Mouse (Mus musculus) lung, adult 10 weeks (tissue): ENCODE measurements around the gene Zfp385b. TPM values are rescaled to one million over a fixed set of nuclear protein-coding genes. Genes with fewer than 3 reads are reported as not detected.

Experiments
- polyA plus RNA-seq: library from polyadenylated mRNA; stranded (reverse); fragments of 350-450 nt; fragmentation: Illumina TruSeq; extraction: RNeasy Lipid Tissue Mini Kit (QIAGEN cat#74804); gene quantifications from one replicate; pipeline ENCODE4 v1.2.3, GENCODE M21; 2014; ENCODE audit warnings: low read depth, low replicate concordance; ENCODE audit not compliant: insufficient read depth

The Zfp385b gene
- 1.6 TPM for polyA plus RNA-seq

DNA sequence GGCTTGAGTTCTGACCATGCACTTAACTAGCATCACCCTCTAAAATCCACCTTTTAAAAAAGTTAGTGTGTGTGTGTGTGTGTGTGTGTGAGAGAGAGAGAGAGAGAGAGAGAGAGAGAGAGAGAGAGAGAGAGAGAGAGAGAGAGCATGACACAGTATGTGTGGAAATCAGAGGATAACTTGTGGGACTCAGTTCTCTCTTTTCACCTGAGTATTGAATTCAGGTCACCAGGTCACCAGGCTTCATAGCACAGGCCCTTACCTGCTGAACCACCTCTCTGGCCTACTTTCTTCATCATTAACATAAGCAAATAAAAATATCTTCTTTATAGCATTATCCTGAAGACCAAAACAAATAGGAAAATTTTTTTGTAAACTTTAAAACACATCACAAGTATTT, at the start of gene Zfp385b:
Gene Zfp385b (minus strand): TSS at position 101 of the 400 bp plus-strand sequence.

Other genes with a start within 250 kb of the Zfp385b start
- 11.9 TPM for gene Cwc22, start 126.7 kb upstream of the Zfp385b start, polyA plus RNA-seq